Mouse (Mus musculus) heart, embryonic 13.5 days (tissue): ENCODE data around the gene U2surp. TPM values are rescaled to one million over a fixed set of nuclear protein-coding genes. Genes with fewer than 3 reads are reported as not detected.

Source experiments
- polyA plus RNA-seq: library from polyadenylated mRNA; unstranded; fragments of >200 nt; fragmentation: Nextera tagmentation; extraction: Ambion mirVana; gene quantifications from 2 replicates; pipeline ENCODE4 v1.2.1, GENCODE M21; 2015

The U2surp gene
- polyA plus RNA-seq, 1 experiment from 2014 or later: 79.6 TPM

Other genes starting within 250 kb of the U2surp start
- 1.8 and 1.9 TPM in 2 replicates for gene Chst2, start 105.3 kb downstream of the U2surp start, polyA plus RNA-seq
- 0.39 and 0.68 TPM in 2 replicates for gene Paqr9, start 47.7 kb upstream of the U2surp start, polyA plus RNA-seq
- gene Pcolce2, start 125.6 kb upstream of the U2surp start, polyA plus RNA-seq: 0.64 and 0.91 TPM in 2 replicates
- gene Trpc1, start 238.4 kb upstream of the U2surp start, polyA plus RNA-seq: 1.8 and 2.1 TPM in 2 replicates